Mouse (Mus musculus) thymus, adult 2 months (tissue): Measurements from ENCODE around the gene Trim2.

Experiments
- CTCF ChIP-seq: fragments of 200-500 bp; IDR thresholded peaks from 2 replicates; pipeline ENCODE4 v1.5.1; 2012; ENCODE audit warnings: mild to moderate bottlenecking, control low read depth, low read length, moderate library complexity, borderline replicate concordance; ENCODE audit not compliant: control insufficient read depth, poor library complexity, insufficient read depth; ENCODE audit errors: extremely low read depth
- POLR2A ChIP-seq: fragments of 200-500 bp; IDR thresholded peaks from 2 replicates; pipeline ENCODE4 v1.6.1; 2012; ENCODE audit warnings: mild to moderate bottlenecking, low read length, control low read depth, moderate library complexity; ENCODE audit not compliant: control insufficient read depth, poor library complexity, insufficient read depth; ENCODE audit errors: extremely low read depth

GRCm38 (mm10) chr3:84217961-84218351 is 88.7 kb downstream of the Trim2 start:
- no peak for TF ChIP-seq CTCF
- TF ChIP-seq POLR2A: no peak
